Mouse (Mus musculus) E14TG2a.4 (cell line): Measurements from ENCODE around the gene Pacs2.

Experiments used
- H3K27me3 ChIP-seq: 2 replicates; pipeline ENCODE4 v1.6.1; 2014; ENCODE audit warnings: low read length, control low read depth; ENCODE audit not compliant: insufficient read depth
- H3K36me3 ChIP-seq: 2 replicates; pipeline ENCODE4 v1.6.1; 2014; ENCODE audit warnings: low read length, control low read depth; ENCODE audit not compliant: insufficient read depth
- H3K4me1 ChIP-seq: replicated peaks from 2 replicates; pipeline ENCODE4 v1.6.1; 2014; ENCODE audit warnings: low read depth, low read length, control low read depth
- H3K4me3 ChIP-seq: replicated peaks from 2 replicates; pipeline ENCODE4 v1.5.1; 2014; ENCODE audit warnings: mild to moderate bottlenecking, low read length
- H3K9me3 ChIP-seq: 2 replicates; pipeline ENCODE4 v1.6.1; 2014; ENCODE audit warnings: low read length, control low read depth
- CTCF ChIP-seq: conservative IDR thresholded peaks from 2 replicates; pipeline ENCODE4 v1.5.1; 2014; ENCODE audit warnings: low read length
- NANOG ChIP-seq: IDR thresholded peaks from 2 replicates; pipeline ENCODE4 v1.6.1; 2014; ENCODE audit warnings: borderline replicate concordance, low read length, mixed read lengths
- POU5F1 ChIP-seq: IDR thresholded peaks from 2 replicates; pipeline ENCODE4 v1.6.1; 2014; ENCODE audit warnings: low read length, borderline replicate concordance

Pacs2 gene

DNA sequence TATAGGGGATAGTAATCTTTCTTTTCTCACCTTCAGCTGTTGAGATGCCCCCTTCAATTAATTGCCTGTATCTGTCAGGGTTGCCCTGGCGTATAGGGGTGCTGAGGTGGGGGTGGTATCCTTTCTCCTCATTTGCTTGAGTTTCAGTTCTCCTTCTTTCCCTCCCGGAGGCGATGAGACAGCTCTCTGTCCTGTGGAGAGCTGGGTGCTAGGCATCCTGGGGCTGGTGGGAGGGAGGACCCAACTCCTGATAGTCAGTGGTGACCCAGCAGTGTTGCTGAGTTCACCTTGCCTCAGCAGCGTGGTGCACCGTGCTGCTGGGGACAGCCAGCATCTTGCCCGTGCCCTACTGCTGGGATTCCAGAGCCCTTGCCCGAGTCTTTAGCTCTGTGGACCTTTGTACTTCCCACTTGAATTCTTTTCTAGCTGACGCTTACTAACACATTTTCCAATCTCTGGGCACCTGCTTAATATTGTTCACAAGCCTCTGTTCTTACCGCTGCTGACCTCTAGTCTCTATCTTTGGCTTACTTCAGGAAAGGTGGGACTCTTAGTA lies 3.2 kb downstream of the Pacs2 start:
- TF ChIP-seq POU5F1 (no peak), NANOG (no peak), CTCF (no peak)
- H3K36me3 ChIP-seq, result peaks cover 16% of the 10 kb centered on the region
- no peaks in the 10 kb centered on the region for H3K9me3 ChIP-seq
- H3K4me3 ChIP-seq, result no peak overlapping the region
- peaks cover 36% of the 10 kb centered on the region for H3K4me1 ChIP-seq
- peaks cover 15% of the 10 kb centered on the region for H3K27me3 ChIP-seq

DNA sequence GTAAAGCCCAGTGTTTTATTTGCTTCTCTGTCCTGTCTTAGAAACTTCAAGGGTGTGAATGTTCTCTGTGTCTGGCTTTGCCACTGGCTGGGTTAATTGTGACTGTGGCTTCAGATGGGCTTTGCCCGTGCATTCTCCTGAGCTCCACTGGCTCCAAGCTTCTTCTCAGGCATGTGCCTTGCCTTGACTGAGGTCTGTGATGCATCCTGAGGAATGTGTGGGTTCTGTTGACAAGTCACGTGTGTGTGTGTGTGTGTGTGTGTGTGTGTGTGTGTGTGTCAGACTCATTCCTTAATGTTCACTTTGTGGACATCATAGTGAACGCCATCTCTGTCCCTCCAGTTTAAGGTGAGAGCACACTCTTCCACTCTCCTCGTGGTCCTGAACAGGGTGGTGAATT lies 4.5 kb downstream of the Pacs2 start:
- H3K9me3 ChIP-seq, result no peaks in the 10 kb centered on the region
- TF ChIP-seq POU5F1, result no peak
- TF ChIP-seq NANOG, result no peak
- no peak for TF ChIP-seq CTCF
- H3K27me3 ChIP-seq, result peaks cover 15% of the 10 kb centered on the region
- H3K4me3 ChIP-seq, result no peak overlapping the region
- peaks cover 25% of the 10 kb centered on the region for H3K4me1 ChIP-seq
- peaks cover 25% of the 10 kb centered on the region for H3K36me3 ChIP-seq

DNA sequence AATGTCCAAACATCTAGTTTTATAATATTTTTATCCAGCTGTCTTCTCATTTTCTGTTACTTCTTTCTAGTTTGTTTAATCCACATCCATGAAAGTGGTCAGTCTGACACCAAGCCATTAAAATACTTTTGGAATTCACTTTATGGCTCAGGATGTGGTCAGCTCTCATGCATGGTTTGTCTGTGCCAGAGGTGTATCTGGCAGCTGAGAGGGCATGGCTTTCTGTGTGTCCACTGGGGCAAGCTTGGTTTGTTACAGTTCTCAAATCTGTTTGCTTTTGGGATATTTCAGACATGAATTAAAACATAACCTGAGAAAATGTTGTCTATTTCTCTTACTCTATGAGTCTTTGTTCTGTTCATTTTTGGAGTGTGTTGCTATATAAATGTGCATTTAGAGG lies 7.2 kb downstream of the Pacs2 start:
- Histone ChIP-seq H3K36me3 (peaks cover 29% of the 10 kb centered on the region), H3K4me3 (no peak overlapping the region), H3K27me3 (no peaks in the 10 kb centered on the region), H3K9me3 (no peaks in the 10 kb centered on the region), H3K4me1 (peaks cover 8% of the 10 kb centered on the region; the same call in 1 of the 2 replicates)
- TF ChIP-seq CTCF, result no peak
- no peak for TF ChIP-seq NANOG
- TF ChIP-seq POU5F1, result no peak

DNA sequence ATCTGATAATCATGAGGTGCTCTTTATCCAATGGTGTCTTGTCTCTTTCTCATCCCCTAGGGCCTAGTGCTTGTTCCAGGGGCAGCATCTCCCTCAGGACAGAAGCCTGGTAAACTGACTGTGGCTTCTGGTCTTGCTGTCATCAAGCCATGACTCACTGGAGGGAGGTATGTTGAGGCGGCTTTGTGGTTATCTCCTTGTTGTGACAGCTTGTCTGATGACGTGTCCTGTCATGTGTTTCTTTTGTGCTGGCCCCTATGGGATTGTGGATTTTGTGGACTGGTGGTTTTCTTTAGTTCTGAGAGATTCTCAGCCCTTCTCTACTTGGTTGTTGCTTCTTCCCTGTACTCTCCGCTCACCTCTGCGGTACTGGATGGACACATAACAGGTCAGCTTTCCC lies 8.8 kb downstream of the Pacs2 start:
- no peaks in the 10 kb centered on the region for H3K27me3 ChIP-seq
- no peak for TF ChIP-seq CTCF
- TF ChIP-seq NANOG, result no peak
- no peak overlapping the region for H3K4me3 ChIP-seq
- no peaks in the 10 kb centered on the region for H3K9me3 ChIP-seq
- no peaks in the 10 kb centered on the region for H3K4me1 ChIP-seq
- peaks cover 32% of the 10 kb centered on the region for H3K36me3 ChIP-seq

DNA sequence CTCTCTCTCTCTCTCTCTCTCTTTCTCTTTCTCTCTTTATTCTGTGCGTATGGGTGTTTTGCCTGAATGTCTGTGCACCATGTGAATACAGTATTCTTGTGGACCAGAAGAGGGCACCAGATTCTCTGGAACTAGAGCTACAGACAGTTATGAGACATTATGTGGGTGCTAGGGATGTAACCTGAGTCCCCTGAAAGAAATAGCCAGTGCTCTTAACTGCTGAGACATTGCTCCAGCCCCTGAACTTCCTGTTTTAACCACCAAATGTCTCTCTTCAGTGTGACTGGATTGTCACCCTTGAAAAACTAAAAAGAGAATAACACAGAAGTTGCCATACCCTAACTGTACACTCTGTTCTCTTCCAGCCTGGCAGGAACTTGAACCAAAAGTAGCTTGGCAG lies 12.2 kb downstream of the Pacs2 start:
- no peaks in the 10 kb centered on the region for H3K9me3 ChIP-seq
- no peaks in the 10 kb centered on the region for H3K4me1 ChIP-seq
- H3K27me3 ChIP-seq, result no peaks in the 10 kb centered on the region
- no peak overlapping the region for H3K4me3 ChIP-seq
- TF ChIP-seq CTCF (no peak), POU5F1 (no peak)
- peaks cover 27% of the 10 kb centered on the region for H3K36me3 ChIP-seq

DNA sequence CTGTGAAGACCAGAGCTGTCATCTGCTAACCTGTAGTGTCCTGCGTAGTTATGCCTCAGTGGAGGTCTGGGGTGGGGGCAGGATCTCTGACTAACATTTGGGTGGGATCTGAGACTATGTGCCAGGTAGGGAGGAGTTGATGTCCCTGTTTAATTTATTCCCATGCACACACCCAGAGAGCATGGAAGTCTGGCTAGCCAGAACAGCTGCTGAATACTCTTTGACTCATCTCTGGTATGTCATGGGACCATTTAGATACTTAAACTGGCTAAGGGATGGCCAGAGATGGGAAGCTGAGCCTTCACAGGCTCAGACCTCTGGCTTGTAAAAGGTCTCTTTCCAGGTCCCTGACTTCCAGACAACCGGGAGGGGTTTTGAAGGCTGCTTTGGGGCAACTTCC lies 13.2 kb downstream of the Pacs2 start:
- TF ChIP-seq NANOG (no peak), POU5F1 (no peak), CTCF (no peak)
- H3K4me3 ChIP-seq, result no peak overlapping the region
- H3K27me3 ChIP-seq, result no peaks in the 10 kb centered on the region
- no peaks in the 10 kb centered on the region for H3K4me1 ChIP-seq
- peaks cover 31% of the 10 kb centered on the region for H3K36me3 ChIP-seq
- H3K9me3 ChIP-seq, result no peaks in the 10 kb centered on the region

DNA sequence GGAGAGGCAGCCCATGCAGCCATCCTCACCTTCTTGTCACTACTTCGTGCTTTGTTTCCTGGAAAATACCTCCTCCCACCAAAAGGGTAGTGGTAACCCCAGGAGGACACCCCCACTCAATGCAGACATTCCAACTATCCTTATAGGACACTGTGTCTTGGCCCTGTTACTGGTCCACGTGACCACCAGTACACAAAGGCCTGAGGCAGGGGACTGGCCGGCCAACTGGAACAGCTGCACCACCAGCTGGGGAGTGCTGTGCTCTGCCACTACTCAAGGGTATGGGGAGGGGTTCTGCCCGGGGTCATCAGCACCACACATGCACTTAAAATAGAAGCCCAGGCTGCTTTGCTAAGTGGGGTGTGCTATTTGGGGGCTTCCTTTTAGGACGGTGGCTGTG lies 13.8 kb downstream of the Pacs2 start:
- Histone ChIP-seq H3K4me1 (no peaks in the 10 kb centered on the region), H3K4me3 (no peak overlapping the region), H3K36me3 (peaks cover 28% of the 10 kb centered on the region), H3K27me3 (no peaks in the 10 kb centered on the region), H3K9me3 (no peaks in the 10 kb centered on the region)
- no peak for TF ChIP-seq POU5F1
- no peak for TF ChIP-seq CTCF
- no peak for TF ChIP-seq NANOG

DNA sequence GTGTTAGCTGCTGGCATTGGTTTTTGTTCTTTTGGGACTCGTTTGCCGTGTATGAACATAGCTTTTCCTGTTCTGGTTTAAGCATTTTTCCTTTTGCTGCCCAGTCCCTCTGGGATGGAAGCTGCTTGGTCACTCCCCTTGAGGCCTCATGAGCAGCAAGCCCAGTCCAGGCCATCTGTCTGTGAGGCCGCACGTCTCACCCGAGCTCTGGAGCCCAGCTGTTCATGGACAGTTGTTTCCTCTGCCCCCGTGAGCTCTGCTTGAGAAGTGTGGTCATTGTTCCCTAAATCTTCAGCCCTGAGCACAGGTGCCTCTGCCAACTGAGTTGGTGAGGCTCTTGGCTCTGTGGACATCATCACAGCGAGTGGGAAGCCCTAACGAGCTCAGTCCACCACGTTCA lies 14.6 kb downstream of the Pacs2 start:
- H3K4me3 ChIP-seq, result no peak overlapping the region
- peaks cover 20% of the 10 kb centered on the region for H3K36me3 ChIP-seq
- H3K9me3 ChIP-seq, result no peaks in the 10 kb centered on the region
- no peaks in the 10 kb centered on the region for H3K4me1 ChIP-seq
- no peaks in the 10 kb centered on the region for H3K27me3 ChIP-seq
- TF ChIP-seq CTCF, result no peak
- TF ChIP-seq POU5F1, result no peak
- TF ChIP-seq NANOG, result no peak

DNA sequence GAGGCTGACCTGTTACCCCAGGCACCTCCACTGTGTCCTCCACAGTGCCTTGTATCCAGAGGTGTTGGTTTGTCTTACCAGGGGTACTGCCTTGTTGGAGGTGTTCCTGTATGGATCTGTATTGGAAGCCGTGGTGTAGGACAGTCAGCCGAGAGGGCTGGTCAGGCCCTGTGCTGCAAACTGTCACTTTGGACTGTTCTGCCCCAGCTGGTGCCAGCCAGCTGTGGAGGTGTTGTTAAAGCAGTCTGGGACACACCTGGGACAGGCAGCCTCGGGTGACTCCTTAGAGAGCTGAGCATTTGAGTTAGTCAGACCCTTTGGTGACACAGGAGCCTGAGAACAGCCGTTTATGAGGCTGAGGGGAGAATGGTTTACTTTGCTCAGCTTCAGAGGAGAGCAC lies 15.7 kb downstream of the Pacs2 start:
- TF ChIP-seq POU5F1 (no peak), CTCF (no peak), NANOG (no peak)
- no peak overlapping the region for H3K4me3 ChIP-seq
- no peaks in the 10 kb centered on the region for H3K9me3 ChIP-seq

More for the DNA sequence above, 15.7 kb downstream of the Pacs2 start:
- H3K36me3 ChIP-seq, result peaks cover 17% of the 10 kb centered on the region
- no peaks in the 10 kb centered on the region for H3K4me1 ChIP-seq
- H3K27me3 ChIP-seq, result no peaks in the 10 kb centered on the region
